Mouse (Mus musculus) natural killer cell, adult 2 months (primary cell): ENCODE measurements around the gene Nfkbid.
"Not testable (repeated sequence)": the region's sequence is repeated elsewhere in the genome, so short reads cannot be mapped to it uniquely, and the experiment has no call there.

Experiments used
- DNase-seq, 2 experiments: peaks; one replicate each; pipeline ENCODE4 v3.0.0; 2022; ENCODE audit warnings: low spot score in 2 of 2

Nfkbid gene

DNA sequence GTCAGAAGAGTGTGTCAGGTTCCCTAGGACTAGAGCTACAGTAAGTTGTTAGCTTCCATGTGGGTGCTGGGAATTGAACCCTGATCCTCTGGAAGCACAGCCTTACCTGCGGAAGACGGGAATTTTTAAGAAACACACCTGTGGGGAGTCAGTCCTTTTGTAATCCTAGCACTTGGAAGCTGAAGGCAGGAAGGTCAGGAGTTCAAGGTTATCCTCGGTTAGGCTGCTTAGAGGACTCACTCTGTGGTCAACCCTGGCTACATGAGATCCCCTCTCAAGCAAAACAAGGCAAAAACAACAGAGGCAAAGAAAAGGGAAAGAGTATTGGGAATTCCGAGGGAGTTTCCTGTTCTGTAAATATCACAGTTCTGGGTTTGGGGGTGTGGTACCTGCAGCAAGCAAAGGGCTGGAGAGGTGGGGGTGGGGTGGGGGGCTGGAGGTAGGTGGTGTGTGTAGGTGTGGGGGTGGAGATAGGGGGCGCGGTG, 43.3 kb downstream of the Nfkbid start:
- no peak for DNase-seq

DNA sequence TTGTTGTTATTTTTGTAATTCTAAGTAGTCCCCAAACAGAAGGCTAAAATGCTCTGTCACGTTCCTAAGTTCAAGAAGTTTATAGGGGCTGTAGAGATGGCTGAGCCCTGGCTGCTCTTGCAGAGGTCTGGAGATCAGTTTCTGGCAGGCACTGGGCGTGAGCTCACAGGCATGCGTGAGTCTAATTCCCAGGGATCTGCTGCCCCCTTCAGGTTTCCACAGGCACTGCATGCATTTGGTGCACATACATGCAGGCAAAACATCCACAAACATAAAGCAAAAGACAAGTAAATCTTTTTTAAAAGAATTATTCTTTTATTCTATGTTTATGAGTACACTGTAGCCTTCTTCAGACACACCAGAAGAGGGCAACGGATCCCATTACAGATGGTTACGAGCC, 50.9 kb downstream of the Nfkbid start:
- peak; percentile 44 to 46 for DNase-seq

DNA sequence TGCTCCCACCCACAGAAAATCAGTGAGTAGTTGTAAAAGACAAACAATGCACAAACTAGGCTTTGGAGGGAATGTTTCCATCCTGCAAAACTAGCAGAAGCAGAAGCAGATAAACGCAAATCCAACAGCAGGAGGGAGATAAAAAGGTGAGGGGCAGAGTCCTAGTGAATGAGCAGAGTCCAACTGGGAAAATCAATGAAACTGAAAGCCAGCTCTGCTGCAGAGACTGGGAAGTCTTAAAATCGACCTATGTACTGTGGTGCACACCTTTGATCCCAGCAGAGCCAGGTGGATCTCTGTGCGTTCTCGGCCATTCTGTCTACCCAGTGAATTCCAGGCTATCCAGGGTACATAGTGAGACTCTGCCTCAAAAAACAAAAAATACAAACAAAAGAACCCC, 53.5 kb downstream of the Nfkbid start:
- DNase-seq, result no peak

- not testable (repeated sequence) for DNase-seq
These were observed 54.6 kb downstream of the Nfkbid start for GRCm38 (mm10) chr7:30476136-30476535.

DNA sequence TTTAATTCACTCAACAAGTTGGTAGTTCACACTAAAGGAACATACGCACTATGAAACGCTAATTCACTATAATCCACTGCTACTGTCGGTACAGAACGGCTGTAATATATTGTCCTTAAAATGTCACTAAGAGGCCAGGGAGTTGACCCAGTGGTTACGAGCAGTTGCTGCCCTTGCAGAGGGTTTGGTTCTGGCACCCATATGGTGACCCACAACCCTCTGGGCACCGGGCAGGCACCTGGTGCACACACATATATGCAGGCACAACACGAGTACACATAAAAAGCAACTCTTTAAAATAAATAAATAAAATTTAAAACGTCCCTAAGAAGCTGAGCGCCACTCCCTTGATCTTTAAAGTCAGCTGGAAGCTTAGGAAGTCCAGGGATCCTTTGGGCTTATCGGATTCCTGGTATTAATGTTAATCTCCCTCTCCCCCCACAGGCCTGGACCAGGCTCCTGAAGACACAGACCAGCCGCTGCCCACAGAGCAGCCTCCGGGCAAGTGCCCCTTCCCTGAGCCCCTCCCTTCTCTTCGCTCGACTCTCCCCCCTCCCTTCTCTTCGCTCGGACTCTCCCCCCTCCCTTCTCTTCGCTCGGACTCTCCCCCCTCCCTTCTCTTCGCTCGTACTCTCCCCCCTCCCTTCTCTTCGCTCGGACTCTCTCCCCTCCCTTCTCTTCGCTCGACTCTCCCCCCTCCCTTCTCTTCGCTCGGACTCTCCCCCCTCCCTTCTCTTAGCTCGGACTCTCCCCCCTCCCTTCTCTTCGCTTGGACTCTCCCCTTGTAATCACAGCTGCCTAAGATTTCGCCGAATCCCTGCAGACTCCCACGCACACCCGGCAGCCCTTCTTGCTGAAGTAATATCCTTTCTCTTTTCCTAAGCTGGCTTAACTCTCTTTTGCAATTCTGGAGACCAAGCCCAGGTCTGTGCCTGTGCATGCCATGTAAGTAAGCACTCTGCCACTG, 56.2 kb downstream of the Nfkbid start:
- DNase-seq, result no peak
